Mouse (Mus musculus): ENCODE measurements around the gene Dnah12. TPM values are rescaled to one million over a fixed set of nuclear protein-coding genes. Genes with fewer than 3 reads are reported as not detected.
A peak's percentile ranks its signal among the peaks of the same experiment; 100 is the strongest.

Gene Dnah12
- polyA plus RNA-seq, 1 experiment from 2014 or later = not detected

DNA sequence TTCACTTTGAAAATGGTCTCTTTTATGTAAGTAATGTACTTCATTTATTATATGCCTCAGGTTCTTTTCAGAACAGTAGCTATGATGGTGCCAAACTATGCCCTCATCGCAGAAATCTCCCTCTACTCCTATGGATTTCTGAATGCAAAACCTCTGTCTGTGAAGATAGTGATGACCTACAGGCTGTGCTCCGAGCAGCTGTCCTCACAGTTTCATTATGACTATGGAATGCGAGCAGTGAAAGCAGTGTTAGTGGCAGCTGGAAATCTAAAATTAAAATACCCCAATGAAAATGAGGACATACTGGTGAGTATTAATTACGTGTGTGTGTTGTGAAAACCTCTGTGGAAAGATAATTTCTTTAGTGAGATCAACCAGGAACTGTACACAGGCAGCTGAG is 80.5 kb downstream of the Dnah12 start:
- no peak overlapping the region for H3K27ac ChIP-seq (ENCODE audit: low read depth, low read length)
- WGBS = 84% methylated on average over 4 of the region's 4 CpGs
- ATAC-seq (ENCODE audit: low FRiP score) = no peak
- H3K9ac ChIP-seq (ENCODE audit: low read depth, low read length) = no peak overlapping the region
- H3K9me3 ChIP-seq (ENCODE audit: control insufficient read depth, low read length) = no peaks in the 10 kb centered on the region
- H3K36me3 ChIP-seq (ENCODE audit: control insufficient read depth, insufficient read depth, low read length) = no peaks in the 10 kb centered on the region
- no peak overlapping the region for H3K4me3 ChIP-seq (ENCODE audit: low read depth, low read length)
- H3K4me1 ChIP-seq (replicated peaks; ENCODE audit: control insufficient read depth, insufficient read depth, low read length) = no peaks in the 10 kb centered on the region
- no peaks in the 10 kb centered on the region for H3K27me3 ChIP-seq (ENCODE audit: control insufficient read depth, insufficient read depth, low read length)
- DNase-seq (ENCODE audit: low spot score) = no peak
- no peak overlapping the region for H3K4me2 ChIP-seq (replicated peaks; ENCODE audit: low read depth, low read length)

DNA sequence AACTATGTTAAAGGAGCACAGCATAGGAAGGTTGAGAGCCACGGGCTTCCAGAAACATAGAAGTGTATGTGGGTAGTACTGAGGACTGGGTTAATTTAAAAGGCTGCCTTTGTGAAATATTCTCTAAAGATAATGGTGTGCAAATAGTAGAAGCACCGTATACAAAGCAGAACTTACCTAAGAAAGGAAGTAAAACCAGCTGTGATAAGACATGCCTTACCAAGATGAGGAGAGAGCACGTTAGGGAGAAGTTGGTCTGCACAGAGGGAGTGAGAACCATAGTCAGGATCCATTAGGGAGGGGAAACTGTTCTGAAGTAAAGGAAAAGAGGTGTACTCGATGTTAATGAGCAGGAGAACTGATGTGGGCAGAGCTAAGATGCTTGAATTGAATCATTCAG is 90.7 kb downstream of the Dnah12 start:
- no peak for DNase-seq (ENCODE audit: low spot score)
- Histone ChIP-seq H3K4me3 (ENCODE audit: low read depth, low read length) (no peak overlapping the region), H3K27me3 (ENCODE audit: control insufficient read depth, insufficient read depth, low read length) (no peaks in the 10 kb centered on the region), H3K4me1 (replicated peaks; ENCODE audit: control insufficient read depth, insufficient read depth, low read length) (no peaks in the 10 kb centered on the region), H3K9me3 (ENCODE audit: control insufficient read depth, low read length) (0 out of 2 replicates have a peak, but pooled peaks cover 2% of the 10 kb centered on the region), H3K4me2 (replicated peaks; ENCODE audit: low read depth, low read length) (no peak overlapping the region), H3K27ac (ENCODE audit: low read depth, low read length) (no peak overlapping the region), H3K36me3 (ENCODE audit: control insufficient read depth, insufficient read depth, low read length) (no peaks in the 10 kb centered on the region), H3K9ac (ENCODE audit: low read depth, low read length) (no peak overlapping the region)
- ATAC-seq (ENCODE audit: low FRiP score) = no peak
- WGBS = 76% methylated on average over 4 of the region's 4 CpGs

DNA sequence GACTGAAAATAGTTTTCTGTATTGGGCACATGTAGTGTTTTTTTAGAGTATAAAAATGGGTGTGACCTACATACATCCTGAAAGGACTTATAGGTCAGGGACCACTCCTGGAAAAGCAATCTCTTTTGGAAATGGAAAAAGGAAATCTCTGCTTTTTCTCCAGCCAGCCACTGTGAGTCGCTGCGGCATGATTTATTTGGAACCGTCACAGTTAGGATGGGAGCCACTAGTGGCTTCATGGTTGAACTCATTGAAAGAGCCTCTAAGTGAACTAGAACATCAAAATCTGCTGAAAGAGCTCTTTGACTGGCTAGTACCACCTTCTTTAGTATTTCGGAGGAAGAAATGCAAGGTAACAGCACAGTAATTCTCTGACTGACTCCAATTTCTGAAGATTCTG is 92.6 kb downstream of the Dnah12 start:
- H3K4me1 ChIP-seq (replicated peaks; ENCODE audit: control insufficient read depth, insufficient read depth, low read length) = no peaks in the 10 kb centered on the region
- no peak for ATAC-seq (ENCODE audit: low FRiP score)
- no peaks in the 10 kb centered on the region for H3K27me3 ChIP-seq (ENCODE audit: control insufficient read depth, insufficient read depth, low read length)
- no peaks in the 10 kb centered on the region for H3K36me3 ChIP-seq (ENCODE audit: control insufficient read depth, insufficient read depth, low read length)
- H3K4me2 ChIP-seq (replicated peaks; ENCODE audit: low read depth, low read length) = no peak overlapping the region
- H3K9ac ChIP-seq (ENCODE audit: low read depth, low read length) = no peak overlapping the region
- 63% methylated on average over 4 of the region's 4 CpGs for WGBS
- H3K27ac ChIP-seq (ENCODE audit: low read depth, low read length) = no peak overlapping the region
- peak; percentile 6 for DNase-seq (ENCODE audit: low spot score)
- 0 out of 2 replicates have a peak, but pooled peaks cover 2% of the 10 kb centered on the region for H3K9me3 ChIP-seq (ENCODE audit: control insufficient read depth, low read length)
- H3K4me3 ChIP-seq (ENCODE audit: low read depth, low read length) = no peak overlapping the region

DNA sequence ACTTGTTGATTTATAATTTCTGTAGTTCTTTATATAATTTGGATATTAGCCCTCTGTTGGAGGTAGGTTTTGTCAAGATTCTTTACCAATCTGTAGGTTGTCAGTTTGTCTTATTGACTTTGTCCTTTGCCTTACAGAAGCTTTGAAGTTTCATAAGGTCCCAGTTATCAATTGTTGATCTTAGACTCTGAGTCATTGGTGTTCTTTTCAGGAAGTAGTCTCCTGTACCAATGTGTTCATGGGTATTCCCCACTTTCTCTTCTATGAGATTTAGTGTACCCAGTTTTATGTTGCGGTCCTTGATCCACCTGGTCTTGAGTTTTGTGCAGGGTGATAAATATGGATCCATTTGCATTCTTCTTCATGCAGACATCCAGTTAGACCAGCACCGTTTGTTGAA is 101.4 kb downstream of the Dnah12 start:
- Histone ChIP-seq H3K27ac (ENCODE audit: low read depth, low read length) (no peak overlapping the region), H3K4me1 (replicated peaks; ENCODE audit: control insufficient read depth, insufficient read depth, low read length) (no peaks in the 10 kb centered on the region)
- WGBS = 93% methylated on average over 2 of the region's 2 CpGs

DNA sequence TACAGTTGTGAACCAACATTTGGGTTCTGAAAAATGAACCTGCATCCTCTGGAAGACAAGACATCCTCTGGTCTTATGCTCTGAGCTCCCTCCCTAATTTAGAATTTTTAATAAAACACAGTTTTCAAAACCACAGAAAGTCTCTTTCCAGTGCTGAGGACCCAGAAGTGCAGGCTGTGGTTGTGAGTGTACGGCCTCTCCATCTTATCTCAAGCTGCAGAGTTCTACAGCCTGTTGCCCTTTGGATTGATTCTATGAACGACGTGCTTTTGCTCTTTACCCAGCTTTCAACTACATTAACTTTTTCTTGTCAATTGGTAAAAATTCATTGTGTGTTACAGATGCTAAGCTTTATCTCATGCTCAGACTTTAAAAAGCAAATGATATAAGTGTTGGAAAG is 105.3 kb downstream of the Dnah12 start:
- no peak overlapping the region for H3K27ac ChIP-seq (ENCODE audit: low read depth, low read length)
- no peaks in the 10 kb centered on the region for H3K36me3 ChIP-seq (ENCODE audit: control insufficient read depth, insufficient read depth, low read length)
- ATAC-seq (ENCODE audit: low FRiP score) (no peak), DNase-seq (ENCODE audit: low spot score) (no peak)
- no peaks in the 10 kb centered on the region for H3K4me1 ChIP-seq (replicated peaks; ENCODE audit: control insufficient read depth, insufficient read depth, low read length)
- no peaks in the 10 kb centered on the region for H3K27me3 ChIP-seq (ENCODE audit: control insufficient read depth, insufficient read depth, low read length)
- H3K4me3 ChIP-seq (ENCODE audit: low read depth, low read length) = no peak overlapping the region
- no peak overlapping the region for H3K9ac ChIP-seq (ENCODE audit: low read depth, low read length)
- 88% methylated on average over 3 of the region's 3 CpGs for WGBS
- no peak overlapping the region for H3K4me2 ChIP-seq (replicated peaks; ENCODE audit: low read depth, low read length)
- H3K9me3 ChIP-seq (ENCODE audit: control insufficient read depth, low read length) = no peaks in the 10 kb centered on the region

More for the DNA sequence above, 101.4 kb downstream of the Dnah12 start:
- H3K9me3 ChIP-seq (ENCODE audit: control insufficient read depth, low read length) = no peaks in the 10 kb centered on the region
- ATAC-seq (ENCODE audit: low FRiP score) (no peak), DNase-seq (ENCODE audit: low spot score) (no peak)
- no peak overlapping the region for H3K9ac ChIP-seq (ENCODE audit: low read depth, low read length)
- H3K36me3 ChIP-seq (ENCODE audit: control insufficient read depth, insufficient read depth, low read length) = no peaks in the 10 kb centered on the region
- no peak overlapping the region for H3K4me3 ChIP-seq (ENCODE audit: low read depth, low read length)
- no peak overlapping the region for H3K4me2 ChIP-seq (replicated peaks; ENCODE audit: low read depth, low read length)
- H3K27me3 ChIP-seq (ENCODE audit: control insufficient read depth, insufficient read depth, low read length) = no peaks in the 10 kb centered on the region

DNA sequence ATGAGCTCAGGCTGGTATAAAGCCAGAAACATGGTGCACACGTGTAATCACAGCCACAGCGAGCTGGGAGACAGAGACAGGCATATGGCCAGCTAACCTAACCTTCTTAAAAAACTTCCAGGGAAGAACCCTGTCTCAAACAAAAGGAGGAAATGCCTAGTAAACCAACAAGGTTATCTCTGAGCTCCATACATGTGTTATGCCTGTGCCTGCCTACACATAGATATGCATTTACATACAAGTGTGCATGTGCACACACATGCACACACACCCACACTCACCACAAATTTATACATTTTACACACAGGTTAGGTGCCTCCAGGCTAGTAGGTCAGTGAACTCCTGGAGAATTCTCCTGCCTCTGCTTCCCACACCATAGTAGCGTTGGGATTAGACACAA is 106.2 kb downstream of the Dnah12 start:
- 84% methylated on average over 3 of the region's 3 CpGs for WGBS
- Histone ChIP-seq H3K27ac (ENCODE audit: low read depth, low read length) (no peak overlapping the region), H3K4me1 (replicated peaks; ENCODE audit: control insufficient read depth, insufficient read depth, low read length) (no peaks in the 10 kb centered on the region), H3K27me3 (ENCODE audit: control insufficient read depth, insufficient read depth, low read length) (no peaks in the 10 kb centered on the region), H3K4me2 (replicated peaks; ENCODE audit: low read depth, low read length) (no peak overlapping the region), H3K36me3 (ENCODE audit: control insufficient read depth, insufficient read depth, low read length) (no peaks in the 10 kb centered on the region), H3K9me3 (ENCODE audit: control insufficient read depth, low read length) (no peaks in the 10 kb centered on the region), H3K9ac (ENCODE audit: low read depth, low read length) (no peak overlapping the region), H3K4me3 (ENCODE audit: low read depth, low read length) (no peak overlapping the region)
- no peak for DNase-seq (ENCODE audit: low spot score)
- no peak for ATAC-seq (ENCODE audit: low FRiP score)

DNA sequence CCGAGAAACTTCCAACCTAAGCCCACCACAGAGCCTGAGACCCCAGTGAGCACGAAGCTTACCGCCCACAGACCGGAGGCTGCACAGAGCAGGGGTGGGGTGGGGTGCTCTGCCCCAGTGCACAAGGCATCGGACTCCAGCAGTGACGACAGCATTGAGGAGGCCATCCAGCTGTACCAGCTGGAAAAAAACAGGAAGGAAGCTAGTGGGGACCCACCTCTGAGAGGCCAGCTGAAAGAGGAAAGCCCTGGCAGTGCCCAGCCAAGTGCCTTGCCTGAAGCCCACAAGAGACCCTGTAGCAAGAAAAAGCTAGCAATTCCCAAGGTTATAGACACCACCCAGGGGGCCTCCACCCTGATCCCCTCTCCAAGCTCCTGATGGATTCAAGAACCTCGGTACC is 112.4 kb downstream of the Dnah12 start:
- Histone ChIP-seq H3K36me3 (ENCODE audit: control insufficient read depth, insufficient read depth, low read length) (no peaks in the 10 kb centered on the region), H3K4me2 (replicated peaks; ENCODE audit: low read depth, low read length) (no peak overlapping the region), H3K9me3 (ENCODE audit: control insufficient read depth, low read length) (no peaks in the 10 kb centered on the region), H3K27me3 (ENCODE audit: control insufficient read depth, insufficient read depth, low read length) (no peaks in the 10 kb centered on the region), H3K27ac (ENCODE audit: low read depth, low read length) (no peak overlapping the region), H3K9ac (ENCODE audit: low read depth, low read length) (no peak overlapping the region), H3K4me1 (replicated peaks; ENCODE audit: control insufficient read depth, insufficient read depth, low read length) (no peaks in the 10 kb centered on the region), H3K4me3 (ENCODE audit: low read depth, low read length) (no peak overlapping the region)
- ATAC-seq (ENCODE audit: low FRiP score) = no peak
- DNase-seq (ENCODE audit: low spot score) = no peak
- WGBS = 83% methylated on average over 7 of the region's 7 CpGs

DNA sequence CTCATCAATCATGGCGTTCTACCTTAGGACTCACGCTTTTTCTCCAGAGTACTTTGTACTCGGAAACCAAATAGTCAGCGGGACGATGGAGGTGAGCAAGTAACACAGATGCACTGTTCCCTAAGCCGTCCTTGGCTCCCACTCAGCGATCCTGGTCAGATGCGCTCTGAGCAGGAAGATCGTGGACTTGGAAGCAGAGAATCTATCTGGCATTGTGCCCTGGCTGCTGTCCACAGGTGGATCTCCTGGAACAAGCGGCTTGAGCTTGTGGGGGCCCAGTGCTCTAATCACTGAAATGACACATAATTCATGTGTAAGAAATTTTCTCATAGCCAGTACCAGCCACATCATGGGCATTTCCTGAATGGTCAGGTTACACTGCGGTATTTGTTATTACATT is 119.7 kb downstream of the Dnah12 start:
- Histone ChIP-seq H3K4me2 (replicated peaks; ENCODE audit: low read depth, low read length) (no peak overlapping the region), H3K9me3 (ENCODE audit: control insufficient read depth, low read length) (no peaks in the 10 kb centered on the region), H3K27me3 (ENCODE audit: control insufficient read depth, insufficient read depth, low read length) (no peaks in the 10 kb centered on the region), H3K4me1 (replicated peaks; ENCODE audit: control insufficient read depth, insufficient read depth, low read length) (no peaks in the 10 kb centered on the region), H3K4me3 (ENCODE audit: low read depth, low read length) (no peak overlapping the region), H3K36me3 (ENCODE audit: control insufficient read depth, insufficient read depth, low read length) (no peaks in the 10 kb centered on the region), H3K27ac (ENCODE audit: low read depth, low read length) (no peak overlapping the region), H3K9ac (ENCODE audit: low read depth, low read length) (no peak overlapping the region)
- no peak for ATAC-seq (ENCODE audit: low FRiP score)
- DNase-seq (ENCODE audit: low spot score) = no peak
- WGBS = 84% methylated on average over 11 of the region's 11 CpGs

DNA sequence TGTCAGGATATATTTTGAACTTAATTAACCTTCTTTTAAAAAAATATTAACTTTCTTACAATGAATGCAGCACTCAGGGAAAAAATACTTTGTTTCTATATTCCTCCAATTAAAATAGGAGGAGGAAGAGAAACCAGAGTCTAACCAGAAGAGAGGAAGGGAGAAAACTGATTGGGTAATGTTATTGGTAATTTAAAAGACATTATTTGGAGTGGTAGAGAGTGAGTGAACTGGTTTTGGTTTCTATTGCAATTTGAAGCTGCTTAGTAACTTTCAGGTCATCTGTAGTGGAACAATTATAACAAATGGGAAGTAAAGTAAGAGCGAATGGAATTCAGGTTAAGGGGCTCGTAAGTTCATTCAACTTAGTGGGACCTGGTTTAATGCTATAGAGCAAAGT is 120.8 kb downstream of the Dnah12 start:
- no peak overlapping the region for H3K4me2 ChIP-seq (replicated peaks; ENCODE audit: low read depth, low read length)
- WGBS = 95% methylated on average over 2 of the region's 2 CpGs
- no peaks in the 10 kb centered on the region for H3K9me3 ChIP-seq (ENCODE audit: control insufficient read depth, low read length)
- H3K27me3 ChIP-seq (ENCODE audit: control insufficient read depth, insufficient read depth, low read length) = no peaks in the 10 kb centered on the region
- no peak overlapping the region for H3K27ac ChIP-seq (ENCODE audit: low read depth, low read length)
- no peaks in the 10 kb centered on the region for H3K36me3 ChIP-seq (ENCODE audit: control insufficient read depth, insufficient read depth, low read length)
- DNase-seq (ENCODE audit: low spot score) (no peak), ATAC-seq (ENCODE audit: low FRiP score) (no peak)
- H3K4me1 ChIP-seq (replicated peaks; ENCODE audit: control insufficient read depth, insufficient read depth, low read length) = no peaks in the 10 kb centered on the region
- no peak overlapping the region for H3K9ac ChIP-seq (ENCODE audit: low read depth, low read length)
- H3K4me3 ChIP-seq (ENCODE audit: low read depth, low read length) = no peak overlapping the region

Data from hindbrain, embryonic 11.5 days (tissue).